Mouse (Mus musculus) lung, postnatal 0 days (tissue): ENCODE measurements around the gene Nek6. TPM values are rescaled to one million over a fixed set of nuclear protein-coding genes. Genes with fewer than 3 reads are reported as not detected.

Experiments
- ATAC-seq: fragments of 200-750 bp; cut with Nextera tagmentation; 2 replicates; pipeline ENCODE4 v1.8.0; 2017; ENCODE audit warnings: moderate library complexity
- DNase-seq: peaks from one replicate; pipeline ENCODE4 v3.0.0-alpha.2; 2016; ENCODE audit warnings: low spot score
- H3K27ac ChIP-seq: fragments of 300-500 bp; sonication (generic); 2 replicates; pipeline ENCODE4 v1.5.1; 2014; ENCODE audit warnings: antibody characterized with exemption, mild to moderate bottlenecking, low read length, mixed read lengths
- H3K27me3 ChIP-seq: fragments of 300-500 bp; sonication (generic); replicated peaks from 2 replicates; pipeline ENCODE4 v1.6.1; 2014; ENCODE audit warnings: low read length, mixed read lengths; ENCODE audit not compliant: insufficient read depth
- H3K36me3 ChIP-seq: fragments of 300-500 bp; sonication (generic); 2 replicates; pipeline ENCODE4 v1.6.1; 2014; ENCODE audit warnings: low read length, mixed read lengths; ENCODE audit not compliant: insufficient read depth
- H3K4me1 ChIP-seq: fragments of 300-500 bp; sonication (generic); 2 replicates; pipeline ENCODE4 v1.6.1; 2014; ENCODE audit warnings: antibody characterized with exemption, low read depth, low read length, mixed read lengths; ENCODE audit not compliant: insufficient read depth
- H3K4me2 ChIP-seq: fragments of 300-500 bp; sonication (generic); replicated peaks from 2 replicates; pipeline ENCODE4 v1.6.1; 2014; ENCODE audit warnings: low read depth, mild to moderate bottlenecking, low read length, moderate library complexity, mixed read lengths
- H3K4me3 ChIP-seq: fragments of 300-500 bp; sonication (generic); 2 replicates; pipeline ENCODE4 v1.5.1; 2014; ENCODE audit warnings: low read depth, low read length
- H3K9ac ChIP-seq: fragments of 300-500 bp; sonication (generic); replicated peaks from 2 replicates; pipeline ENCODE4 v1.6.1; 2014; ENCODE audit warnings: low read depth, mild to moderate bottlenecking
- H3K9me3 ChIP-seq: fragments of 300-500 bp; sonication (generic); 2 replicates; pipeline ENCODE4 v1.6.1; 2016; ENCODE audit warnings: low read length, mixed read lengths
- CTCF ChIP-seq: IDR thresholded peaks from 2 replicates; pipeline ENCODE4 v1.5.1; 2016; ENCODE audit warnings: antibody characterized with exemption, mild to moderate bottlenecking
- EP300 ChIP-seq: IDR thresholded peaks from 2 replicates; pipeline ENCODE4 v1.6.1; 2016; ENCODE audit warnings: antibody characterized with exemption, mild to moderate bottlenecking, control low read depth
- WGBS: fragments of 180-500 bp; shearing (Covaris S2); extraction: QIAGEN DNeasy Blood & Tissue Kit; methylation state at CpG from one replicate; pipeline ENCODE4 v1.1.7; 2014; 5-methylcytosine and 5-hydroxymethylcytosine counted together
- polyA plus RNA-seq: library from polyadenylated mRNA; unstranded; fragments of >200 nt; fragmentation: Nextera tagmentation; extraction: Ambion mirVana; gene quantifications from 2 replicates; pipeline ENCODE4 v1.2.1, GENCODE M21; 2015

The Nek6 gene
- polyA plus RNA-seq, 1 experiment from 2014 or later, result 57.8 TPM

DNA sequence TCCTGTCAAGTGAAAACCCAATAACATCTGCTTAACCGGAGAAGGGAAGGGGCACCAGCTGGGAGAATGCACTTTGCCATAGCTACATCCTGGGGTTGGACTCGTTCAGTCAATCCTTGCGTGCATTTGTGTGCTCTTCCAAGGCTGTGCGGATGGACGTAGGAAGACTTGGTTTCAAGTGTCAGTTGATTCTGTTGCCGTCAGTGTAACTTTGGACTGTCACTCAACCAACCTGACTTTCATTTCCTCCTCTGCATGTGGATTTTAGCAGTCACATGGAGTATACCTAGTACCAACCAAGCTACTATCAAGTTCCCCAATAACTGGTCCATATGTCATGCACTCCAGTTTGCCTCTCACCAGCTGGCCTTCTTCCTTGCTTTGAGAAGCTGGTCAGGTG lies 33.5 kb downstream of the Nek6 start:
- Histone ChIP-seq H3K36me3 (no peaks in the 10 kb centered on the region), H3K4me3 (no peak overlapping the region), H3K4me1 (peaks cover 28% of the 10 kb centered on the region; the same call in 1 of the 2 replicates), H3K4me2 (no peak overlapping the region), H3K9me3 (no peaks in the 10 kb centered on the region), H3K9ac (no peak overlapping the region), H3K27me3 (no peaks in the 10 kb centered on the region), H3K27ac (peak overlapping the region; percentile 32)
- WGBS, result 54% methylated on average over 6 of the region's 6 CpGs
- ATAC-seq (no peak), DNase-seq (no peak)
- TF ChIP-seq CTCF, result no peak

DNA sequence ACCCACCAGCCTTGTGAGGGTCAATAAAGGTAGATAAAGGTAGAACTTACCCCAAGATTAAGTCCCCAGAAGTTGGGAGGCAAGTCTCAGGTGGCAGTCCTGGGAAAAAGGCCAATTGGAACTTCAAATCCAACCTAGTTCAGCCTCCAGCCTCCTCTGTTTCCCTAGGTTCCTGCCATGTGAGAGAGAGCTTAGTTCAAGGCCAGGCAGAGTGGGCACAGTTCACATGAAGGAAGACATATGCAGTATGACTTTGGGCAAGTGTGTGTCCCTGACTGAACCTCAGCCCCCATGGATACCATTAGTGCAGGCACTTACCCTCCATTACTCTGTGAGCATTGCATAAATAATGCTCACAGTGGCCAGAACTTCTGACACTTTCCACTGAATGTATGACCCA lies 34.3 kb downstream of the Nek6 start:
- Histone ChIP-seq H3K4me1 (peaks cover 27% of the 10 kb centered on the region; the same call in 1 of the 2 replicates), H3K27me3 (no peaks in the 10 kb centered on the region), H3K9ac (no peak overlapping the region), H3K36me3 (no peaks in the 10 kb centered on the region), H3K27ac (peak overlapping the region; percentile 73), H3K9me3 (no peaks in the 10 kb centered on the region), H3K4me2 (no peak overlapping the region), H3K4me3 (no peak overlapping the region)
- no peak for DNase-seq
- ATAC-seq, result no peak
- TF ChIP-seq EP300, result no peak
- no peak for TF ChIP-seq CTCF

DNA sequence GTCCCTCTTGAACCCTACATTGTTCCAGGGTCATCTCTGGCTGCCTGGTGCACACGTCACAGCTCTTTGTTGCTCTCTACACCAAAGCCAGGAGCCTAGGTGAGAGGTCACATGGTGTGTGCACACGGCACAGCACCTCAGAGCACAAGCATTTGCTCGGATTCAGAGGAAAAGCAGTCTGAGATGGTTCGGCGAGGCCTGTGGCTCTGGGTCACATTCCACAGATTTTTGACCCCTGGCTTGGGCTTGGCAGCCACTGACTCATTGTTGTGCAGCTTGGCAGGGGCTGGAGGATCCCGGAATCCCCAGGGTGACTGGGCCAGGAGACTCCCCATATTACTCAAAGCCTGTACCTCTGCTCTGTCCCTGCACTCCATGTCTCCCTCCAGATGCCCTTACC lies 34.8 kb downstream of the Nek6 start:
- Histone ChIP-seq H3K9ac (no peak overlapping the region), H3K27ac (peak overlapping the region; percentile 73), H3K27me3 (no peaks in the 10 kb centered on the region), H3K36me3 (no peaks in the 10 kb centered on the region), H3K9me3 (no peaks in the 10 kb centered on the region), H3K4me1 (peaks cover 22% of the 10 kb centered on the region; the same call in 1 of the 2 replicates), H3K4me3 (no peak overlapping the region), H3K4me2 (no peak overlapping the region)
- TF ChIP-seq EP300 (peak; percentile 81), CTCF (no peak)
- WGBS, result 13% methylated on average over 6 of the region's 6 CpGs
- peak; percentile 82 for DNase-seq
- peak; percentile 83 for ATAC-seq

DNA sequence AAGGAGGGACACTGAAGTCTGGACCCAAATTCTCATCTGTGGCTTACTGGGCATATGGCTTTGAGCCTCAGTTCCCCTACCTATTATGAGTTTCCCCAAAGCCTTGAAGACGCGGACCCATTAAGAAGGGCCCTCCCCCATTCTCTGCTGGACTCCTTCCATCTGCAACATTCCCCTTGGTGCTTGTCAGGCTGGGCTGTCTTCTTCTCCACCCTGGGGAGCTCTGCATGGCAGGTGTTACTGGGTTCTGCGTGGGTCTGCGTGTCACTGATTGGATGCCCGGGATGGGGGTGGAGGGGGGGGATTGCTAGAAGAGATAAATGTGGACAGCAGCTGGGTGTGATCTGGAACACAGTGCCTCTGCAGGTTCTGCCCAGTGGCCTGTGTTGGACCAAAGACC lies 35.3 kb downstream of the Nek6 start:
- no peaks in the 10 kb centered on the region for H3K9me3 ChIP-seq
- no peak for DNase-seq
- no peak overlapping the region for H3K9ac ChIP-seq
- peak overlapping the region; percentile 73 for H3K27ac ChIP-seq
- no peaks in the 10 kb centered on the region for H3K36me3 ChIP-seq
- ATAC-seq, result peak; percentile 27
- peaks cover 21% of the 10 kb centered on the region; the same call in 1 of the 2 replicates for H3K4me1 ChIP-seq
- WGBS, result 61% methylated on average over 5 of the region's 5 CpGs
- H3K27me3 ChIP-seq, result no peaks in the 10 kb centered on the region
- no peak overlapping the region for H3K4me3 ChIP-seq
- no peak overlapping the region for H3K4me2 ChIP-seq
- TF ChIP-seq CTCF, result no peak
- no peak for TF ChIP-seq EP300

DNA sequence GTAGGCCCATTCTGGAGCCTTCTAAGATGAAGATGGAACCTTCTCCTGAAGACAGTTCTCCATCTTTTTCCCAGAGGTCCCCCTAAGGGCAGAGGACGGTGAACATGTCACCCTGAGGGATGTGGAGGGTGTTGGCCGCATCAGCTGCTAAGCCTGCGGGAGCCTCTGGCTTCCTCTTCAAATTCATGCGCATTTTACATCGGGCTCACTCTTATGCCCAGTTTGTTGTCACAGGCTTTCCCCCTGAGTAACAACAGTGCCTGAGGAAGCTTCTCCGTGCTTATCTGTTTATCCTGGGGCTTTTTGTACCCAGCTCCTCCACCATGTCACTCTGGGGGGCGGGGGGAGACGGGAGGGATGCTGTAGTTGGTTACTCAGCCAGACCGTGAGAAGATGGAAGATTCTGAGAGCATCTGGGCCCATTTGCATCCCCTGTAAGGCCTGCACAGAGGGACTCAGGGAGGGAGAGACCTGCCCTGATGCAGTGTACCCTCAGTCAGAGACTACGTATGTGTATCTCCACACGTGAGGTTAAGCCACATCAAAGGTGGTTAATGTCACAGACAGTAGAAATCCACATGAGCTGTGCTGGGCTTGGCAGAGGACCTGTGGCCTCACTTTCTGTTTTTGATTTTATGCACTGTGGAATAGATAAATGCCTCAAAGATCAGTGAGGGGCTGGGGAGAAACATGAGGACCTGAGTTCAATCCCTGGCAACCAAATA lies 36.5 kb downstream of the Nek6 start:
- TF ChIP-seq EP300 (no peak), CTCF (no peak)
- H3K36me3 ChIP-seq, result peaks cover 3% of the 10 kb centered on the region; the same call in 1 of the 2 replicates

DNA sequence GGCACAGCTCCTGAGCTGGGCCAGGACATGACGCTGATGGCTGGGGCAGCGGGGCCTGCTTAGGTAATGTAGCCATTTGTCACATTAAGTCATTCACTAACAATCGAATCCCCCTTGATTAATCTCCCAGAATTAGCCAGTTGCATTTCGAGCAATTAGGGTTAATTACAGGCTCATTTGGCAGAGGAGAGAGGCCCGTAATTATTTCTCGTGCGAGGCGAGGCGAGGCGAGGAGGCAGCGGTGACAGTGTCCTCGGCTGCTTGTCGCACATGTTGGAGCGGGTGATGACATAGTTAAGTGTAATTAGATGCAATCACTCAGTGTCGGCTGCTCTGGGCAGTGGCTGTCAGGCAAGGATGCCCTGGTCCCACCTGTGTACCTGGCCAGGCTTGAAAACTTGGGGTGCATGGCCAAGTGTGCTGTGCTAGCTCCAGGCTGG lies 40.6 kb downstream of the Nek6 start:
- H3K36me3 ChIP-seq, result peaks cover 4% of the 10 kb centered on the region; the same call in 1 of the 2 replicates
- H3K4me3 ChIP-seq, result no peak overlapping the region
- H3K4me2 ChIP-seq, result no peak overlapping the region
- no peaks in the 10 kb centered on the region for H3K9me3 ChIP-seq
- WGBS, result 91% methylated on average over 15 of the region's 15 CpGs
- no peak for TF ChIP-seq EP300
- no peak for TF ChIP-seq CTCF
- H3K4me1 ChIP-seq, result peaks cover 4% of the 10 kb centered on the region; the same call in 1 of the 2 replicates
- no peaks in the 10 kb centered on the region for H3K27me3 ChIP-seq
- H3K9ac ChIP-seq, result no peak overlapping the region
- ATAC-seq (no peak), DNase-seq (no peak)
- no peak overlapping the region for H3K27ac ChIP-seq

More for the DNA sequence above, 36.5 kb downstream of the Nek6 start:
- peaks cover 21% of the 10 kb centered on the region; the same call in 1 of the 2 replicates for H3K4me1 ChIP-seq
- no peaks in the 10 kb centered on the region for H3K9me3 ChIP-seq
- H3K4me2 ChIP-seq, result no peak overlapping the region
- ATAC-seq, result no peak
- H3K9ac ChIP-seq, result no peak overlapping the region
- H3K27me3 ChIP-seq, result no peaks in the 10 kb centered on the region
- 76% methylated on average over 11 of the region's 11 CpGs for WGBS
- DNase-seq, result no peak
- no peak overlapping the region for H3K27ac ChIP-seq
- no peak overlapping the region for H3K4me3 ChIP-seq
